Mouse (Mus musculus) gastrocnemius, postnatal 10 days (tissue): ENCODE data around the gene Paxx. TPM values are rescaled to one million over a fixed set of nuclear protein-coding genes. Genes with fewer than 3 reads are reported as not detected.
A peak's percentile ranks its signal among the peaks of the same experiment; 100 is the strongest.

Experiments used
- DNase-seq: peaks from one replicate; pipeline ENCODE4 v3.0.0; 2021; ENCODE audit warnings: mixed read lengths
- long read RNA-seq, 2 experiments: library from polyadenylated mRNA; stranded (forward); transcript quantifications; one replicate each; pipeline ENCODE4 v2.0.0; 2021
- total RNA-seq, 2 experiments: library from RNA; stranded (reverse); gene quantifications; 2 replicates each; pipeline ENCODE4 v1.2.3; 2021

Gene Paxx
- 10 to 100 TPM; 23.5 to 25.2 TPM for total RNA-seq
- long read RNA-seq, experiment 1, partial matches to known transcripts: 2 of 14 reads
- long read RNA-seq, experiment 1, other reads (novel, unspliced or antisense): 7 of 14 reads
- long read RNA-seq, experiment 2, transcript Paxx-204 (6 exons, 917 nt): major isoform, 5 of 11 reads
- long read RNA-seq, experiment 2, partial matches to known transcripts: 1 of 11 reads
- long read RNA-seq, experiment 2, other reads (novel, unspliced or antisense): 5 of 11 reads

- DNase-seq: peak; percentile 82
Measured at GRCm38 (mm10) chr2:25460551-25461309, at the start of gene Paxx. Gene Paxx, minus strand, starts transcription at chr2:25461094.

DNA sequence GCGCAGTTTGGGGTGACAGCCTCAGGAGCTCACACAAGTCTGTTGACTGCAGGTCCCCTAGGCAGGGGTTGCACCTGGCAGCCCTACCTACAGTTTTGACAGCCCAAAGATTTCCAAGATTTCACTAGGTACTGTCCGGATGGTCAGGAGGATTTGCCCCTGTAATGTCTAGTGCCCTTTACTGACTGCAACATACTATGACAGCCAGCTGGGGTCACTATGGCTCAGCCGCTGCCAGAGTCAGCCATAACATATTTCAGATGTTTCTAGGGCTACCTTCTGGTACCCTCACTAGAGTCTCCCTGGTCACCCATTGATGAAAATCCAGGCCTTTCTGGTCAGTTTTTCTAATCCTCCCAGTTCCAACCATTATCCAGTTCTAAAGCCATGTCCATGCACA is 49.0 kb upstream of the Paxx start:
- DNase-seq: no peak

- no peak for DNase-seq
Measured at GRCm38 (mm10) chr2:25506964-25507363, 46.1 kb upstream of the Paxx start.

- DNase-seq: no peak
Measured at GRCm38 (mm10) chr2:25505860-25506259, 45.0 kb upstream of the Paxx start.

GRCm38 (mm10) chr2:25505000-25505399 is 44.1 kb upstream of the Paxx start:
- no peak for DNase-seq

- DNase-seq: no peak
Measured at GRCm38 (mm10) chr2:25504538-25504937, 43.6 kb upstream of the Paxx start.

DNA sequence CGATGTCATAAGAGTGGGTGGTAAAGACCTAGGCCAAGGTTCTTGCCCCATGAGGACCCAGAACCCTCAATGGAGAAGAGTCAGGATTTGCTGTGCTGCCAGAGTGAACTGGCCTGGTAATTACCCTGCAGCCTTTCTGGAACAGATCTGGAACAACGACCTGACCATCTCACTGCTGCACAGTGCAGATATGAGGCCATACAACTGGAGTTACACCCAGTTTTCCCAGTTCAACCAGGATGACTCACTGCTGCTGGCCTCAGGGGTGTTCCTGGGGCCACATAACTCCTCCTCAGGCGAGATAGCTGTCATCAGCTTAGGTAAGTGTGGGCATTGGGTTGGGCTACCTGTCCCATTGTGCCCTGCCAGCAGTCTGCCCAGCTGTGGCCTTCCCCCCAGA is 41.8 kb upstream of the Paxx start:
- DNase-seq: no peak

GRCm38 (mm10) chr2:25501593-25502486 is 40.9 kb upstream of the Paxx start, which contains the start of gene C8g:
Gene C8g, minus strand, starts transcription at chr2:25501719.
- DNase-seq: no peak

DNA sequence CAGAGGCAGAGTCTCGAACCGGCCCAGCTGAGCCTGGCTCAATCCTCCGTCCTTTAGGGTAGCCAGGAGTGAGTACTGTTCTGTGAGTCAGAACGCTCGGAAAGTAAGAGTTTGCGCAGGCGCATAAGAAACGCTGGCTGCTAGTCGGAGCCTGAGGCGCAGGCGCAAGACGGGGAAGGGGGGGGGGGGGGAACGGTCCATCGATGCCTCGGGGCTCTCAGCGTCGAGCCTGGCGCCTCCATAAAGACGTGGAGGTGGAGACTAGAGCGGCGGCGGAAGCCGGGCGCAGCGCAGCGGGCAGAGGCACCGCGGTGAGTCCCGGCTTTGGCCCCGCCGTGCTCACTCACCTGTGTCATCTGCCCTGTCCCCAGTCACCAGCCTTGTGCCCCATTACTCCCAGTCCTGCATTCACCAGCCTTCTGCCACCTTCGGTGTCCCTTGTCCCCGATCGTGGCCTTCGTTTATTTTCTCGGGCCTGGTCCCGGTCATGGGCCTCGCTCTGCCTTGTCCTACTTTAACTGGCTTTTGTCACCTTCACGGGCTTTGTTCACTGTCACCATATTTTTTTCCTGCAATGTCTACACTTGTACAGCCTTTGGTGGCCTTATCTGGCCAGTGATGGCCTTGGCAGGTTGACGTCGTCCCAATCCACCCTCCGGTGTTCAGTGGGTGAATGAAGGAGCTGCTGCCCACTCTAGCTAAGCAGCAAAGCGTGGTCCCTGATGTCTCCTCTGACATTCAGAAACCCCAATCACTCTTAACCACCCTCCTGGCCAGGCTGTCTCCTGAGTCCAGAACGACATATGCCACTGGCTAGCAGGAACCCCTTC is 39.9 kb upstream of the Paxx start, which contains the start of gene Fbxw5:
Fbxw5 (plus strand) TSS at position 175 of the 830 bp plus-strand sequence.
- DNase-seq: peak; percentile 82

DNA sequence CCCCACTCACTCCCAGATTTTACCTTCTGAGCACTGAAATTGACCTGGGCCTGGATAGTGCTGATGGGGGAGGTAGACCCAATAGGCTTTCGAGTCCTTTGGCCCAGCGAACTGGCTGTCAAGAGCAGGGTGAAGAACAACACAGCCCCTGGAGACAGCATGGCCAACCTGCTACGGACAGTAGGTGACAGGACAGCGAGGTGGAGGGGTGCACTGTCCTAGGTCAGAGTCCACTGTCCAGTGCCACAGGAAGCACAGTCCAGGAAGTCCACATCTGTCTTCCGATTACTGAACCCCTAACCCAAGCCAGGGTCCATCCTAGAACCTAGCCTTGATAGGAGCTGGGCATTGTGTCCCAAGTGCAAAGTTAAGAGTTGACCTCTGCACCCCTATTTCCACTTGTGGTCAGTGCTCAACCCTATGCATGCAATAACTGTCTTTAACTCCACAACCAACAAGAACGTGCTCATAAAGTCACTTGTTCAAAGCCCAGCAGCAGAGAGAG is 39.2 kb upstream of the Paxx start:
- DNase-seq: no peak

GRCm38 (mm10) chr2:25498622-25499478 is 38.0 kb upstream of the Paxx start:
- DNase-seq: no peak

- no peak for DNase-seq
Measured at GRCm38 (mm10) chr2:25497846-25498575, 37.1 kb upstream of the Paxx start.

DNA sequence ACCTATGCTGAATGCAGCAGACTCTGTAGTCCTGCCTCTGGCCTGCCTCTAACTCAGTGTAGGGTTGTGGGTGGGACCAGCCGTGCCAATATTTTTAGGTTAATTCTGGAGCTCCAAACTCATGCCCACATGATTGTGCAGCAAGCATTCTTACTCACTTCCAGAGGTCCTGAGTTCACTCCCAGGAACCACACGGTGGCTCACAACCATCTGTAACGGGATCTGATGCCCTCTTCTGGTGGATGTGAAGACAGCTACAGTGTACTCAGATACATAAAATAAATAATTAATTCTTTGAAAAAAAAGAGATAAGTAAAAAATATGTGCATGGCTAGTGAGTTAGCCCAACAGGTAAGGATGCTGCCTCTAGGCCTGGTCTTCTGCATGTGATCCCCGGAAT is 35.6 kb upstream of the Paxx start:
- no peak for DNase-seq

DNA sequence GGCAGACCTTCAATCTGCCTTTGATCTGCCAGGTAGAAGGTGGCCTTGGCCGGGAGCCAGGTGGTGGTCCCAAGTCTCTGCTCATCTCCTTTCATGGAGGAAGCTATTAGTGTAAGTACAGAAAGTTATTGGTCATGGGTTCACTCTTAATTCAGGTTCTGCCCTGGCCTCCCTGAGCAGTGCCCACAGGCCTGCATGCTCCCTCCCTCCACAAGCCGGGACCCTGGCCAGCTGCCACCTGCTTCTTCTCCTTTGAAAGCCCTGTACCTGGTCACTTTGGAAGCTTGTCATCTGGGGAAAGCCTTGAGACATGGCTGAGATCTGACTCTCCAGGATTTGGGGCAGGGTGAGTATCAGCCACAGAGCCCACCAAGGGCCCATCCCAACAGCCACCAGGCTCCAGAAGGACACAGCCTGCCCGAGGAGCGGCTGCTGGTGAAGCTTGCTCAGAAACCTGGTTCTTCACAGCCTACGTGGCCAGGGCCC is 32.6 kb upstream of the Paxx start, which contains the start of gene Lcn12:
Lcn12 (minus strand) TSS at position 436 of the 486 bp plus-strand sequence.
- DNase-seq: no peak

GRCm38 (mm10) chr2:25492988-25493387 is 32.1 kb upstream of the Paxx start:
- no peak for DNase-seq

DNA sequence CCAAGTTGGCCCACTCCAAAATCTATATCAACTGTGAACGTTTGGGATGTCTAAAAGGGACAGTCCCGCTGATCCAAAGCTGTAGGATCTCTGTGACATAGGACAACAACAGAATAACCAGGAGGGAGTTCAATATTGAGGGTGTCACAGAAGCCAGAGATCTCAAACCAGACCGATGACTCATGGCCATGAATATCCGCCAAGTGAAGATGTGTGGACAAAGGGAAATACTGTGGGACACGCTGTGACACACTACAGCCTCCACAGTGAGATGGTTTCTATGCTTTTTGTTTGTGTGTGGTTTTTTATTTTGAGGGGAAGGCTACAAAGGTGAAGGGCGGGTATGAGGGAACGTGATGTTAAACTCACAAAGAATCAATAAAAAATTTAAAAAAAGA is 27.8 kb upstream of the Paxx start:
- no peak for DNase-seq

- DNase-seq: no peak
Measured at GRCm38 (mm10) chr2:25487965-25488670, 27.2 kb upstream of the Paxx start.

GRCm38 (mm10) chr2:25484901-25485647 is 24.2 kb upstream of the Paxx start:
- DNase-seq: no peak
